Mouse (Mus musculus) cerebellum, postnatal 25 days (tissue): ENCODE data around the gene Trmo.
A peak's percentile ranks its signal among the peaks of the same experiment; 100 is the strongest.

Experiments used
- DNase-seq, 2 experiments: peaks; one replicate each; pipeline ENCODE4 v3.0.0; 2021; ENCODE audit warnings: mixed read lengths in 2 of 2

Trmo gene

GRCm38 (mm10) chr4:46389013-46389611 is at the start of gene Trmo:
Gene Trmo, minus strand, starts transcription at chr4:46389437.
- DNase-seq, result peak; percentile 97

DNA sequence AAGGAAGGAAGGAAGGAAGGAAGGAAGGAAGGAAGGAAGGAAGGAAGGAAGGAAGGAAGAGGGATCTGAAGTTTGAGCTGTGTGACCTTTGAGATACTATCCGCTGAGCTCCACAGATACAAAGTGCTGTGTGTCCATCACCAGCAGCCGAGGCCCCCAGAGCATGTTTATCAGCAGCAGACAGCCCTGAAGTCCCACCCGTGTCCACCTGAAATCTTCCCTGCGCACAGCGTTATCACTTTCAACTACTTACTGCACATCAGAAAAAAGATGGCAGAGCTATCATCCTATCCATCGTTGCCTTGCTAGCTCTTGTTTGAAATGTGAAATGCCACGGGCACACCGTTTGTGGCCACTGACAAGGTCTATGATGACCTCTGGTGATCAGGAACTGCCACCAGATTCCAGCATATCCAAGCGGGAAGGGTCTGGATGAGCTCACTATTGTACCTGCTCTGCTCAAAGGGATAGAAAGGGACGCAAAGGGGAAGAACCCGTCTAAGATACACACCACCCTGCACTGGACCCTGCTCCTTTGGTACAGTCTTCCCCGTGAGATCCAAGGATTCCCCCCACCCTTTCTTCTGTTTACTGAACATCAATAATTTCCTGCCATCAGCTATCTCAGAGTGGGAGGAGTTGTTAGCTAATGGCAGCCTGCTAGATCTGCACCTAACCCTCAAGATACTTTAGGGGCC is 43.3 kb upstream of the Trmo start:
- DNase-seq, result no peak

DNA sequence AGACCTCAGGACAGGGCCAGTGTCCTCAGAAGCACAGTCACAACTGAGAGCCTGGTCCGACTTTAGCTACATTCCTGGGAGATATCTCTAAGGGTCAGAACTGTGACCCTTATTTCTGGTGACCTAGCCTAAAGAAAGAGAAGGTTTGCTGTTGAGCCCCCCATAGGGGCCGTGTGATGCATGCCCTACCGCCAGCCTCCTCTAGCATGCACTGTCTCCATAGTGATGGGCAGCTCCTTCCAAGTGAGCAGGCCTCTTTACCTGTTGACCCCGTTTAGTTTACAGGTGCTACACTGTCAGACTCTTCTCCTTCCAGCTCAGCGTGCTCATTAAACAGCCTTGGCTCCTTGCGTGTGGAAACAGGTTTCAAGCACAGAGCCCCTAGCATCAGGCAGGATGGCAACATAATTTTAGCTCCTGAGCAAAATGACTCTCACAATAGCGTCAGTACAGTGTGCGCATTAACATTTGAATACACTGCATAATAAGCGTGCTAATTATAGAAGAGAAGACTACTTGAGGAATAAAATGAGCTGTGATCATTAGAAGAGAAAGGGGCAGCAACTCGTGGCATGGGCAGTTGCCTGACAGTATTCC is 39.8 kb upstream of the Trmo start:
- DNase-seq, result no peak

GRCm38 (mm10) chr4:46422625-46423024 is 33.4 kb upstream of the Trmo start:
- no peak for DNase-seq

- DNase-seq, result no peak
Observed at GRCm38 (mm10) chr4:46418851-46419250, 29.6 kb upstream of the Trmo start.

DNA sequence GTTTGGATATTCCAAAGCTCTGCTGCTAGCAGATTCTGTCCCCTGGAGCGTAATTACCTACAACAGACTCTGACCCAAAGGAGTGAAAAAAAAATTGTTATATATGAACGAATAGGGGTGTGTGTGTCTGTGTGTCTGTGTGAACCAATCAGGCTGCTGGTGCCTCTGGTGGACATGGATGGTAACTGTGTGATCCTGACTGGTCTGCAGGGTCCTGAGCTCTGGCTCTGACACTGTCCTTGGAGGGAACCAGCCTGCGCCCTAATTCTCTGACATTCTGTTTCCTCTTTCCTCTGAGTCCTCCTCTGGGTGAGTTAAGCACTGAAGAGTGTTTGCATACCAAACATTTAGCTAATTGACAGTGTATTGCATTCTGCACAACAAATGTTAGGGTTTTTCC is 28.3 kb upstream of the Trmo start:
- DNase-seq, result peak; percentile 17 to 35

DNA sequence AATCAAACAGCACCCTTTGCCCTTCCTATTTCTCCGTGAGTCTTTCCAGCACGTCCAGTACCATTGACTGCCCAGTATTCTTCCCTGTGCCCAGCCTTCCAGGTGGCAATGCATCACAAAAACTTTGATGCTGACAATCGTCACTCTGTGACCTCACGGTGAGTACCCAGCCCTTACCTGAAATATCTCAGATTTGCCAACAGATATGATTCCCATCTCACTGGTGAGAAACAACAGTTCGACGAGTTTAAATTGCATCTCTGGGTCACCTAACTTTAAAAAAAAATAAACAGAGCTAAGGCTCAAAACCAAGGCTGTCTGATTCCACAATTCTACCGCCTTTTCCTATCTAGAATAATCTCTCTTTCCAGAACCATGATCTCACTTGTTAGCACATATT is 24.2 kb upstream of the Trmo start, which contains the start of gene Hemgn:
Gene Hemgn, minus strand, starts transcription at position 101 of the 400 bp plus-strand sequence.
- no peak for DNase-seq

- DNase-seq, result no peak
Observed at GRCm38 (mm10) chr4:46412113-46412512, 22.9 kb upstream of the Trmo start.

- no peak for DNase-seq
Observed at GRCm38 (mm10) chr4:46411489-46411888, 22.3 kb upstream of the Trmo start.

- no peak for DNase-seq
Observed at GRCm38 (mm10) chr4:46410677-46411076, 21.4 kb upstream of the Trmo start.

- no peak for DNase-seq
Observed at GRCm38 (mm10) chr4:46406966-46407703, 17.9 kb upstream of the Trmo start.

- DNase-seq, result no peak
Observed at GRCm38 (mm10) chr4:46404042-46404795, 15.0 kb upstream of the Trmo start.

DNA sequence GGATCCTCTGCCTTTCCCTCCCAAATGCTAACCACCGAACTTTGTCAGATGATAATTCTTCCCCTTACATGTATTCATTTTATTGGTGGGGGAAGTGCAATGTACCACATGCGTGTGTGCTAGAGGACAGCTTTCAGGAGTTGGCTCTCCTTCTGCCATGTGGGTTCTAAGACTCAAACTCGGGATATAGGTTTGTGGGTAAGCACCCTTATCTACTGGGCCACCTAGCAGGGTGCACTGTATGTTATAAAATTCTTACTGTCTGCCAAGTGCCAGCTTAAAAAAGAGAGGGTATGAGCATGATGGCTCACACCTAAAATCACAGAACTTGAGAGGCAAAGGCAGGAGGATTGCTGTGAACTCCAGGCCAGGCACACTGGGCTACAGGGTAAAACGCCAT is 9.6 kb upstream of the Trmo start:
- no peak for DNase-seq

GRCm38 (mm10) chr4:46395736-46396135 is 6.5 kb upstream of the Trmo start:
- no peak for DNase-seq

- DNase-seq, result no peak
Observed at GRCm38 (mm10) chr4:46394388-46394787, 5.2 kb upstream of the Trmo start.

DNA sequence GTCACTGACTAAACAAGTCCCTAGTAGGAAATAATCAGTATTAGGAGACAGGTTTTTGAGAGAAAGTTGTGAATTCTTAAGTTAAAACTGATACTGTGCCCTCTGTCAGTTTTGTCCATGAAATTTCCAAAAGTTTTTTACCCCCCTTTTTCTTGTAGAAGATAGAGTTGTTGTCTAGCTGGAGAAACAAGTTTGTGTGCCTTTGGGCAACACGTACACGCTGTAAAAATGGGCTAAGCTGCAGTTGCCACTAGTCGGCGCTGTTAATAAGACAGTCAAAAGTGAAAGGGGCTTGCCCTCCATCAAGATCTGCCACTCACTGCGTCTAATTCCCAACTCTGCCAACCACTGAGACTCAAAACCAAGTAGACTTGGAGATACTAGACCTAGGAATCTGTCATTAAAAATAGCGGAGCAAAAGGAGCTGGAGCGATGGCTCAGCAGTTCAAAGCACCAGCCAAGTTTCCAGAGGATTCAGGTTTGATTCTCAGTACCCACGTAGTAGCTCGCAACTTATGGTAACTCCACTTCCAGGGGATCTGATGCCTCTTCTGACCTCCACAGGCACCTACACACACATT is 1.2 kb upstream of the Trmo start:
- peak; percentile 79 to 87 for DNase-seq

DNA sequence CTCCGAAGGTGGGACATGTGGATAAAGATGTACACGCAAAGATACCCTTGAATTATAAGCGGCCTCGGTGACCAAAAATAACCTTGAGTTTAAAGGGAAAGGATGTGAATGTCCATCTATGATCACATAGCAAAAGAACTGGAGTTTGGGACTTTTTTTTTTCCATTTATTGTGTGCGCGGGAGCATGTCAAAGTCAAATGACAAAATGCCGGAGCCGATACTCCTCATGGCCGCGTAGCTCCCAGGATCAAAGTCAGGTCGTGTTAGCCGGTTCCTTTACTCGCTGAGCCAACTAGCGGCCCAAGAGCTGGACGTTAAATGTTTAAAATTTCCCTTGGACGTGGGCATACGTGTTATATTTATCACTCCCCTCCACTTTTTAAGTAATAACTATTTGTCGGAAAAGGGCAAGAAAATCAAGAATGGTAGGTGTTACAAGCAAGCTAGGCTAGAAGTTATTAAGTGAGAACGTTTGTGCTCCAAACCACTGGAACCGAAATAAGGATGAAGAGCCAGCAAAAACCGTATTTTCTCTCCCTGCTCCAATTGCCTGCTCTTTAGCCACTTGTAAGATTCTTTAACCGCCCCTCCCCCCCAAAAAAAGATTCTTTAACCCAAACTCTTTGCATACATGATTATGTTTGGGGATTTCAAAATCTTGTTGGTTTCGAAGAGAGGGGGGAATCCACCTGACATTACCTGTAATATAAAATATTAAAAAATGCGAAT is 540 bp upstream of the Trmo start:
- DNase-seq, result peak in 1 of 2 experiments; percentile 60

DNA sequence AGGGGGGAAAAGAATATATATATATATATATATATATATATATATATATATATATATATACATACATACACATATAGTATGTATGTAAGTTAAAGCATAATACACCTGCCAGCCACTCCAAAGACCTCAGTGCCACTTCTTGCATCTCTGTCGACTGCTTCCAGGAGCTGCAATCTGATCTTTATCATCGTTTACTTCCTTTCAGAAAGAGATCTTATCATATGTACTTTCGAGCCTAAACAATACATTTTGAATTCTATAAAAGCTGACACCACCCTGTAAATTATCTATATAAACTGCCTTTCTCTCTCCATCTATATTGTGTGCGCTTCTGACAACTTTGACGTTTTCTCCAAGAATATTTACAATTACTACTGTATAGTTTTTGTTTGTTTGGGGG is 681 bp downstream of the Trmo start:
- no peak for DNase-seq

DNA sequence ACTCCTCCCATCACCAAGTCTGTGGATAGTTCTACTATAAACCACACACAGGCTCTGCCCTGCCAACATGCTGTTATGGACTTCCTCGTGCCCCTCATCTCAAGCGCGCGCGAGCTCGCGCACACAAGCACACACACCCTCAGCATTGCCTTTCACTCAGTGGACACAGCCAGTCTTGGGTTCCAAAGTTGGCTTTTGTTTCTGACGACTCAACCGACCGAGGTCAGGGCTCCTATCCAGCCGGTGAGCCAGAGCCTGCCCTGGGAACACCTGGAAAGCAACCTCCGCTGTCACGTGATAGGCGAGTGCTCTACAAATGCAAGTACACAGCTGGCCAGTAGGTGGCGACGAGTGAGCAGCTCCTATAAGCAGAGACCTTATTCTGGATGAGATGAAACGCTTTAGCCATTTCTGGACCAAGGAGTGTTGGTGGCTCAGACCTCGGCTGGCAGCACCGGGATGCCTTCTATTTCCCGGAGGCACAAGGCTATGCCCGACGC is 14.3 kb downstream of the Trmo start:
- DNase-seq, result peak; percentile 87 to 92

- DNase-seq, result peak; percentile 34 to 62
Observed at GRCm38 (mm10) chr4:46374455-46374854, 14.8 kb downstream of the Trmo start.

GRCm38 (mm10) chr4:46371030-46371429 is 18.2 kb downstream of the Trmo start:
- DNase-seq, result peak; percentile 71 to 86
